Mouse (Mus musculus): ENCODE data around the gene Ttc21a.

Gene Ttc21a

GRCm38 (mm10) chr9:119937005-119937773 lies at the start of gene Ttc21a, which contains the start of gene Gorasp1:
Gene Ttc21a, plus strand, starts transcription at chr9:119937606.
Gene Gorasp1, minus strand, starts transcription at chr9:119937565.
- in situ Hi-C loops (cut with MboI), result no loop called here

- in situ Hi-C loops (cut with MboI), result no loop called here
Observed at GRCm38 (mm10) chr9:119888843-119889246, 48.6 kb upstream of the Ttc21a start.

- in situ Hi-C loops (cut with MboI), result no loop called here
Observed at GRCm38 (mm10) chr9:119889446-119889845, 48.0 kb upstream of the Ttc21a start.

- in situ Hi-C loops (cut with MboI), result no loop called here
Observed at GRCm38 (mm10) chr9:119890692-119891091, 46.7 kb upstream of the Ttc21a start.

GRCm38 (mm10) chr9:119893881-119894280 lies 43.5 kb upstream of the Ttc21a start:
- in situ Hi-C loops (cut with MboI), result no loop called here

GRCm38 (mm10) chr9:119894339-119895009 lies 42.9 kb upstream of the Ttc21a start, which contains the start of gene Wdr48:
Gene Wdr48, plus strand, starts transcription at chr9:119894878.
- in situ Hi-C loops (cut with MboI), result no loop called here

- in situ Hi-C loops (cut with MboI), result no loop called here
Observed at GRCm38 (mm10) chr9:119895040-119895721, 42.2 kb upstream of the Ttc21a start.

- in situ Hi-C loops (cut with MboI), result no loop called here
Observed at GRCm38 (mm10) chr9:119899446-119899845, 38.0 kb upstream of the Ttc21a start.

- in situ Hi-C loops (cut with MboI), result no loop called here
Observed at GRCm38 (mm10) chr9:119902410-119903151, 34.8 kb upstream of the Ttc21a start.

GRCm38 (mm10) chr9:119908708-119909107 lies 28.7 kb upstream of the Ttc21a start:
- in situ Hi-C loops (cut with MboI), result no loop called here

GRCm38 (mm10) chr9:119909931-119910330 lies 27.5 kb upstream of the Ttc21a start:
- in situ Hi-C loops (cut with MboI), result no loop called here

- in situ Hi-C loops (cut with MboI), result no loop called here
Observed at GRCm38 (mm10) chr9:119913087-119913838, 24.1 kb upstream of the Ttc21a start.

GRCm38 (mm10) chr9:119919858-119920257 lies 17.5 kb upstream of the Ttc21a start:
- in situ Hi-C loops (cut with MboI), result no loop called here

- in situ Hi-C loops (cut with MboI), result no loop called here
Observed at GRCm38 (mm10) chr9:119923462-119923861, 13.9 kb upstream of the Ttc21a start.

- in situ Hi-C loops (cut with MboI), result no loop called here
Observed at GRCm38 (mm10) chr9:119925120-119925657, 12.2 kb upstream of the Ttc21a start.

- in situ Hi-C loops (cut with MboI), result no loop called here
Observed at GRCm38 (mm10) chr9:119925729-119926128, 11.7 kb upstream of the Ttc21a start.

- in situ Hi-C loops (cut with MboI), result no loop called here
Observed at GRCm38 (mm10) chr9:119926497-119926896, 10.9 kb upstream of the Ttc21a start.

- in situ Hi-C loops (cut with MboI), result no loop called here
Observed at GRCm38 (mm10) chr9:119932358-119932757, 5.0 kb upstream of the Ttc21a start.

GRCm38 (mm10) chr9:119933675-119934074 lies 3.7 kb upstream of the Ttc21a start:
- in situ Hi-C loops (cut with MboI), result no loop called here

- in situ Hi-C loops (cut with MboI), result no loop called here
Observed at GRCm38 (mm10) chr9:119938496-119938895, 1.1 kb downstream of the Ttc21a start.

GRCm38 (mm10) chr9:119939646-119940045 lies 2.2 kb downstream of the Ttc21a start:
- in situ Hi-C loops (cut with MboI), result no loop called here
